Mouse (Mus musculus): ENCODE results near the gene Crtac1. TPM values are rescaled to one million over a fixed set of nuclear protein-coding genes. Genes with fewer than 3 reads are reported as not detected.

Gene Crtac1
- polyA plus RNA-seq, 1 experiment from 2014 or later = 1.00 TPM

GRCm38 (mm10) chr19:42454006-42454405 is 22.4 kb upstream of the Crtac1 start:
- Histone ChIP-seq H3K27me3 (ENCODE audit: control insufficient read depth, insufficient read depth, low read length) (peaks cover 20% of the 10 kb centered on the region), H3K27ac (ENCODE audit: low read length) (no peak overlapping the region), H3K36me3 (ENCODE audit: control insufficient read depth, insufficient read depth) (no peaks in the 10 kb centered on the region), H3K4me1 (ENCODE audit: control insufficient read depth, insufficient read depth, low read length) (no peaks in the 10 kb centered on the region), H3K9me3 (replicated peaks; ENCODE audit: control insufficient read depth, low read length) (no peaks in the 10 kb centered on the region), H3K4me3 (ENCODE audit: low read length) (no peak overlapping the region), H3K9ac (ENCODE audit: low read length) (no peak overlapping the region), H3K4me2 (ENCODE audit: low read depth, low read length) (no peak overlapping the region)
- ATAC-seq (replicated peaks; ENCODE audit: extremely low read depth, insufficient read depth, low FRiP score) = no peak
- 76% methylated on average over 9 of the region's 9 CpGs for WGBS

GRCm38 (mm10) chr19:42452539-42452938 is 21.0 kb upstream of the Crtac1 start:
- H3K4me3 ChIP-seq (ENCODE audit: low read length) = no peak overlapping the region
- no peaks in the 10 kb centered on the region for H3K4me1 ChIP-seq (ENCODE audit: control insufficient read depth, insufficient read depth, low read length)
- H3K9me3 ChIP-seq (replicated peaks; ENCODE audit: control insufficient read depth, low read length) = no peaks in the 10 kb centered on the region
- H3K9ac ChIP-seq (ENCODE audit: low read length) = no peak overlapping the region
- H3K27me3 ChIP-seq (ENCODE audit: control insufficient read depth, insufficient read depth, low read length) = peaks cover 11% of the 10 kb centered on the region
- H3K27ac ChIP-seq (ENCODE audit: low read length) = no peak overlapping the region
- 81% methylated on average over 7 of the region's 7 CpGs for WGBS
- H3K4me2 ChIP-seq (ENCODE audit: low read depth, low read length) = no peak overlapping the region
- no peak for ATAC-seq (replicated peaks; ENCODE audit: extremely low read depth, insufficient read depth, low FRiP score)
- no peaks in the 10 kb centered on the region for H3K36me3 ChIP-seq (ENCODE audit: control insufficient read depth, insufficient read depth)

- no peak overlapping the region for H3K27ac ChIP-seq (ENCODE audit: low read length)
- H3K36me3 ChIP-seq (ENCODE audit: control insufficient read depth, insufficient read depth) = no peaks in the 10 kb centered on the region
- 91% methylated on average over 10 of the region's 10 CpGs for WGBS
- H3K4me1 ChIP-seq (ENCODE audit: control insufficient read depth, insufficient read depth, low read length) = no peaks in the 10 kb centered on the region
- H3K9me3 ChIP-seq (replicated peaks; ENCODE audit: control insufficient read depth, low read length) = no peaks in the 10 kb centered on the region
- ATAC-seq (replicated peaks; ENCODE audit: extremely low read depth, insufficient read depth, low FRiP score) = no peak
- no peak overlapping the region for H3K4me2 ChIP-seq (ENCODE audit: low read depth, low read length)
- H3K9ac ChIP-seq (ENCODE audit: low read length) = no peak overlapping the region
- H3K4me3 ChIP-seq (ENCODE audit: low read length) = no peak overlapping the region
- H3K27me3 ChIP-seq (ENCODE audit: control insufficient read depth, insufficient read depth, low read length) = peaks cover 15% of the 10 kb centered on the region
These were observed 17.0 kb upstream of the Crtac1 start for GRCm38 (mm10) chr19:42448539-42448938.

GRCm38 (mm10) chr19:42443887-42444409 is 12.4 kb upstream of the Crtac1 start:
- WGBS = 7% methylated on average over 3 of the region's 3 CpGs
- Histone ChIP-seq H3K36me3 (ENCODE audit: control insufficient read depth, insufficient read depth) (no peaks in the 10 kb centered on the region), H3K27me3 (ENCODE audit: control insufficient read depth, insufficient read depth, low read length) (peaks cover 13% of the 10 kb centered on the region), H3K4me1 (ENCODE audit: control insufficient read depth, insufficient read depth, low read length) (no peaks in the 10 kb centered on the region), H3K4me3 (ENCODE audit: low read length) (no peak overlapping the region), H3K9ac (ENCODE audit: low read length) (no peak overlapping the region), H3K27ac (ENCODE audit: low read length) (no peak overlapping the region), H3K9me3 (replicated peaks; ENCODE audit: control insufficient read depth, low read length) (no peaks in the 10 kb centered on the region), H3K4me2 (ENCODE audit: low read depth, low read length) (no peak overlapping the region)
- ATAC-seq (replicated peaks; ENCODE audit: extremely low read depth, insufficient read depth, low FRiP score) = no peak

- Histone ChIP-seq H3K4me3 (ENCODE audit: low read length) (no peak overlapping the region), H3K9me3 (replicated peaks; ENCODE audit: control insufficient read depth, low read length) (no peaks in the 10 kb centered on the region), H3K27ac (ENCODE audit: low read length) (no peak overlapping the region), H3K9ac (ENCODE audit: low read length) (no peak overlapping the region), H3K4me2 (ENCODE audit: low read depth, low read length) (no peak overlapping the region), H3K4me1 (ENCODE audit: control insufficient read depth, insufficient read depth, low read length) (no peaks in the 10 kb centered on the region), H3K36me3 (ENCODE audit: control insufficient read depth, insufficient read depth) (no peaks in the 10 kb centered on the region), H3K27me3 (ENCODE audit: control insufficient read depth, insufficient read depth, low read length) (peaks cover 13% of the 10 kb centered on the region)
- no peak for ATAC-seq (replicated peaks; ENCODE audit: extremely low read depth, insufficient read depth, low FRiP score)
- 74% methylated on average over 4 of the region's 4 CpGs for WGBS
These were observed 11.7 kb upstream of the Crtac1 start for GRCm38 (mm10) chr19:42443266-42443665.

GRCm38 (mm10) chr19:42442246-42443197 is 10.9 kb upstream of the Crtac1 start:
- 64% methylated on average over 8 of the region's 8 CpGs for WGBS
- H3K27me3 ChIP-seq (ENCODE audit: control insufficient read depth, insufficient read depth, low read length) = peaks cover 17% of the 10 kb centered on the region
- no peak overlapping the region for H3K4me2 ChIP-seq (ENCODE audit: low read depth, low read length)
- no peak overlapping the region for H3K27ac ChIP-seq (ENCODE audit: low read length)
- H3K9me3 ChIP-seq (replicated peaks; ENCODE audit: control insufficient read depth, low read length) = no peaks in the 10 kb centered on the region
- no peaks in the 10 kb centered on the region for H3K4me1 ChIP-seq (ENCODE audit: control insufficient read depth, insufficient read depth, low read length)
- no peak overlapping the region for H3K4me3 ChIP-seq (ENCODE audit: low read length)
- no peaks in the 10 kb centered on the region for H3K36me3 ChIP-seq (ENCODE audit: control insufficient read depth, insufficient read depth)
- H3K9ac ChIP-seq (ENCODE audit: low read length) = no peak overlapping the region
- ATAC-seq (replicated peaks; ENCODE audit: extremely low read depth, insufficient read depth, low FRiP score) = no peak; the same call in 1 of the 2 replicates

GRCm38 (mm10) chr19:42440089-42440488 is 8.5 kb upstream of the Crtac1 start:
- Histone ChIP-seq H3K27ac (ENCODE audit: low read length) (no peak overlapping the region), H3K27me3 (ENCODE audit: control insufficient read depth, insufficient read depth, low read length) (peaks cover 27% of the 10 kb centered on the region), H3K4me3 (ENCODE audit: low read length) (no peak overlapping the region), H3K9me3 (replicated peaks; ENCODE audit: control insufficient read depth, low read length) (no peaks in the 10 kb centered on the region), H3K9ac (ENCODE audit: low read length) (no peak overlapping the region), H3K4me1 (ENCODE audit: control insufficient read depth, insufficient read depth, low read length) (no peaks in the 10 kb centered on the region), H3K4me2 (ENCODE audit: low read depth, low read length) (no peak overlapping the region), H3K36me3 (ENCODE audit: control insufficient read depth, insufficient read depth) (no peaks in the 10 kb centered on the region)
- WGBS = 24% methylated on average over 3 of the region's 3 CpGs
- ATAC-seq (replicated peaks; ENCODE audit: extremely low read depth, insufficient read depth, low FRiP score) = no peak

GRCm38 (mm10) chr19:42439353-42439752 is 7.8 kb upstream of the Crtac1 start:
- Histone ChIP-seq H3K4me2 (ENCODE audit: low read depth, low read length) (no peak overlapping the region), H3K36me3 (ENCODE audit: control insufficient read depth, insufficient read depth) (no peaks in the 10 kb centered on the region), H3K9ac (ENCODE audit: low read length) (no peak overlapping the region), H3K4me3 (ENCODE audit: low read length) (no peak overlapping the region), H3K4me1 (ENCODE audit: control insufficient read depth, insufficient read depth, low read length) (no peaks in the 10 kb centered on the region), H3K27me3 (ENCODE audit: control insufficient read depth, insufficient read depth, low read length) (peaks cover 32% of the 10 kb centered on the region), H3K9me3 (replicated peaks; ENCODE audit: control insufficient read depth, low read length) (no peaks in the 10 kb centered on the region), H3K27ac (ENCODE audit: low read length) (no peak overlapping the region)
- no peak for ATAC-seq (replicated peaks; ENCODE audit: extremely low read depth, insufficient read depth, low FRiP score)
- 68% methylated on average over 9 of the region's 9 CpGs for WGBS

- Histone ChIP-seq H3K4me2 (ENCODE audit: low read depth, low read length) (no peak overlapping the region), H3K27me3 (ENCODE audit: control insufficient read depth, insufficient read depth, low read length) (peaks cover 61% of the 10 kb centered on the region), H3K9ac (ENCODE audit: low read length) (no peak overlapping the region), H3K4me3 (ENCODE audit: low read length) (no peak overlapping the region), H3K9me3 (replicated peaks; ENCODE audit: control insufficient read depth, low read length) (no peaks in the 10 kb centered on the region), H3K27ac (ENCODE audit: low read length) (no peak overlapping the region), H3K4me1 (ENCODE audit: control insufficient read depth, insufficient read depth, low read length) (peaks cover 6% of the 10 kb centered on the region), H3K36me3 (ENCODE audit: control insufficient read depth, insufficient read depth) (no peaks in the 10 kb centered on the region)
- 62% methylated on average over 4 of the region's 4 CpGs for WGBS
- no peak for ATAC-seq (replicated peaks; ENCODE audit: extremely low read depth, insufficient read depth, low FRiP score)
These were observed 4.0 kb upstream of the Crtac1 start for GRCm38 (mm10) chr19:42435621-42436020.

All from heart, embryonic 16.5 days (tissue).